Mouse (Mus musculus): Measurements from ENCODE around the gene Arpp21.
"Not testable (repeated sequence)": the region's sequence is repeated elsewhere in the genome, so short reads cannot be mapped to it uniquely, and the experiment has no call there.

Arpp21 gene

GRCm38 (mm10) chr9:112102852-112103192, 132.9 kb downstream of the Arpp21 start:
- DNase-seq (ENCODE audit: low read depth, low spot score), result no peak

GRCm38 (mm10) chr9:112102155-112102851, 133.4 kb downstream of the Arpp21 start:
- no peak for DNase-seq (ENCODE audit: low read depth, low spot score)

GRCm38 (mm10) chr9:112100841-112101595, 134.7 kb downstream of the Arpp21 start:
- DNase-seq (ENCODE audit: low read depth, low spot score), result no peak

GRCm38 (mm10) chr9:112098267-112098666, 137.5 kb downstream of the Arpp21 start:
- DNase-seq (ENCODE audit: low read depth, low spot score), result no peak

GRCm38 (mm10) chr9:112095708-112096107, 140.0 kb downstream of the Arpp21 start:
- no peak for DNase-seq (ENCODE audit: low read depth, low spot score)

- DNase-seq (ENCODE audit: low read depth, low spot score), result no peak
These were observed 140.5 kb downstream of the Arpp21 start for GRCm38 (mm10) chr9:112095198-112095597.

- no peak for DNase-seq (ENCODE audit: low read depth, low spot score)
These were observed 156.8 kb downstream of the Arpp21 start for GRCm38 (mm10) chr9:112078903-112079302.

GRCm38 (mm10) chr9:112078453-112078852, 157.3 kb downstream of the Arpp21 start:
- DNase-seq (ENCODE audit: low read depth, low spot score), result no peak

GRCm38 (mm10) chr9:112075273-112075672, 160.5 kb downstream of the Arpp21 start:
- DNase-seq (ENCODE audit: low read depth, low spot score), result no peak

- DNase-seq (ENCODE audit: low read depth, low spot score), result no peak
These were observed 160.9 kb downstream of the Arpp21 start for GRCm38 (mm10) chr9:112074872-112075271.

GRCm38 (mm10) chr9:112071368-112071767, 164.4 kb downstream of the Arpp21 start:
- DNase-seq (ENCODE audit: low read depth, low spot score), result no peak

- no peak for DNase-seq (ENCODE audit: low read depth, low spot score)
These were observed 164.8 kb downstream of the Arpp21 start for GRCm38 (mm10) chr9:112070961-112071360.

- DNase-seq (ENCODE audit: low read depth, low spot score), result no peak
These were observed 167.5 kb downstream of the Arpp21 start for GRCm38 (mm10) chr9:112068250-112068649.

- DNase-seq (ENCODE audit: low read depth, low spot score), result no peak
These were observed 174.9 kb downstream of the Arpp21 start for GRCm38 (mm10) chr9:112060696-112061425.

- no peak for DNase-seq (ENCODE audit: low read depth, low spot score)
These were observed 180.8 kb downstream of the Arpp21 start for GRCm38 (mm10) chr9:112054807-112055381.

GRCm38 (mm10) chr9:112047903-112048467, 187.8 kb downstream of the Arpp21 start:
- DNase-seq (ENCODE audit: low read depth, low spot score), result no peak

- no peak for DNase-seq (ENCODE audit: low read depth, low spot score)
These were observed 195.2 kb downstream of the Arpp21 start for GRCm38 (mm10) chr9:112040566-112040965.

GRCm38 (mm10) chr9:112037732-112038131, 198.0 kb downstream of the Arpp21 start:
- no peak for DNase-seq (ENCODE audit: low read depth, low spot score)

GRCm38 (mm10) chr9:112033840-112034239, 201.9 kb downstream of the Arpp21 start:
- not testable (repeated sequence) for DNase-seq (ENCODE audit: low read depth, low spot score)

- DNase-seq (ENCODE audit: low read depth, low spot score), result no peak
These were observed 203.6 kb downstream of the Arpp21 start for GRCm38 (mm10) chr9:112032169-112032568.

- no peak for DNase-seq (ENCODE audit: low read depth, low spot score)
These were observed 212.1 kb downstream of the Arpp21 start for GRCm38 (mm10) chr9:112023562-112024015.

- DNase-seq (ENCODE audit: low read depth, low spot score), result no peak
These were observed 212.6 kb downstream of the Arpp21 start for GRCm38 (mm10) chr9:112023111-112023510.

Data from WW6 (cell line).